Mouse (Mus musculus) spleen, adult 2 months (tissue): ENCODE data around the gene Hemgn.

Experiments used
- CTCF ChIP-seq: fragments of 200-500 bp; IDR thresholded peaks from 2 replicates; pipeline ENCODE4 v1.5.1; 2011; ENCODE audit warnings: mild to moderate bottlenecking, inconsistent platforms; ENCODE audit not compliant: insufficient read depth, insufficient read length, insufficient replicate concordance; ENCODE audit errors: extremely low read depth
- POLR2A ChIP-seq: fragments of 200-500 bp; IDR thresholded peaks from 2 replicates; pipeline ENCODE4 v1.6.1; 2011; ENCODE audit warnings: low read depth, low read length, inconsistent platforms

- TF ChIP-seq CTCF (no peak), POLR2A (no peak)
Measured at GRCm38 (mm10) chr4:46367487-46367959, 45.8 kb downstream of the Hemgn start.
